Mouse (Mus musculus) thymus, postnatal 14 days (tissue): Measurements from ENCODE around the gene Ren1.
"Not testable (repeated sequence)": the region's sequence is repeated elsewhere in the genome, so short reads cannot be mapped to it uniquely, and the experiment has no call there.

ENCODE experiments used
- DNase-seq: peaks from one replicate; pipeline ENCODE4 v3.0.0; 2021

Ren1 gene

DNA sequence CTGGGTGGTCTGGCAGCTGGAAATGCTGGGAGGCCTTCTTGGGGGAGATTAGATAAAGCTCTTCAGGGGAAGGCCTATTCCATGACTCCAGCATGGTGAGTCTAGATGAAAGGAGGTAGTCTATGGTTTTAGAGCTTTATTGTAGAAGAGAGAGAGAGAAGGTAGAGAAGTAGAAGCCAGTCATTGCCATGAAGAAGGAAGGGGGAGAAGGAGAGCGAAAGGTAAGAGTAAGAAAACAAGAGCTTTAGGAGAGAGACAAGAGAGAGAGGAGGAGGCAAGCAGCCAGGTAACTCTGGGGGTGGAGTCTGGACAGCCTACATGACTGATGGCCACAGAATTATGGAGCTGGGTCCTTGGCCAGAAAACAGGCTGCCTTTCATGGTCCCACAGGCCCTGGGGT, at the start of gene Ren1:
TSS of gene Ren1 (plus strand) at position 301 of the 400 bp plus-strand sequence.
- DNase-seq, result no peak

- DNase-seq, result no peak
Measured at GRCm38 (mm10) chr1:133302540-133302939, 47.8 kb upstream of the Ren1 start.

GRCm38 (mm10) chr1:133306842-133307241, 43.5 kb upstream of the Ren1 start:
- peak; percentile 76 for DNase-seq

- peak; percentile 46 for DNase-seq
Measured at GRCm38 (mm10) chr1:133307318-133307717, 43.0 kb upstream of the Ren1 start.

GRCm38 (mm10) chr1:133309652-133310267, 40.5 kb upstream of the Ren1 start, which contains the start of gene Golt1a:
Gene Golt1a (plus strand): TSS chr1:133309800.
- DNase-seq, result peak; percentile 10

DNA sequence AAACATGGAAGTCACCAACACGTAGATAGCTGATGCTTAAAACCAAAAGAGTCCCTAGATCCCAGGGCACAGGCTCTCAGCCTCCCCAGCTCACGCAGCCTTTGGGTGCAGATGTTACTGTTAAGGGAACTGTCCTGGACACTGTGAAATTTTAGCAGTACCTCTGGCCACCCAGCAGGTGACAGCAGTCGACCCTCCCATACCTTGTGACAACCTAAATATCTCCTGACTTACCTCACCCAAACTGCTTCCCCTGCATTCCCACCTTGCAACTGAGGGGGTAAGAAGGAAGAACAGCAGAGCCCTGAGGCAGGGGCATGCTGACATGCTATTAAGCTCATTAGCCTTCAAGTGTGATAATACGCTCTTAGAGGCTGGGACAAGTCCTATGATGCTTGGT, 39.1 kb upstream of the Ren1 start:
- DNase-seq, result no peak

DNA sequence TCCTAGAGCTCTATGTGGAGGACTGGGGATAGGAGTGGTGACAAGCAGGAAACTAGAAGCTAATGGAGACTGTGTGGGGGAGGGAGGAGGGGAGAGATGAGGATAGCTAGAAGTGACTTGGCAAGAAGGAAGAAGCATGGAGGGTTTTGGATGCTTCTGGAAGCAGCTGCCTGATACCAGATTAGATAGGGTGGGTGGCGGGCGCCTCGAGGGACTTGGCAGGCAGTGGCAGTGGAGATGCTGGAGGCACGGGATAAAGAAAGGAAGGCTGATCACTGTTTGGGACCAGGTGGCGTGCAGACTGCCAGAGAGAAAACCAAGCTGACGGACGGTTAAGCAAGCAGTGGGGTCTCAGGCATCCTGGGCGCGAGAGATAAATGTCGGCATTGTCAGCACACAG, 38.4 kb upstream of the Ren1 start:
- no peak for DNase-seq

- peak; percentile 65 for DNase-seq
Measured at GRCm38 (mm10) chr1:133314364-133314763, 35.9 kb upstream of the Ren1 start.

GRCm38 (mm10) chr1:133315775-133316174, 34.5 kb upstream of the Ren1 start:
- no peak for DNase-seq

- DNase-seq, result no peak
Measured at GRCm38 (mm10) chr1:133316577-133316976, 33.7 kb upstream of the Ren1 start.

- DNase-seq, result no peak
Measured at GRCm38 (mm10) chr1:133317149-133317548, 33.2 kb upstream of the Ren1 start.

DNA sequence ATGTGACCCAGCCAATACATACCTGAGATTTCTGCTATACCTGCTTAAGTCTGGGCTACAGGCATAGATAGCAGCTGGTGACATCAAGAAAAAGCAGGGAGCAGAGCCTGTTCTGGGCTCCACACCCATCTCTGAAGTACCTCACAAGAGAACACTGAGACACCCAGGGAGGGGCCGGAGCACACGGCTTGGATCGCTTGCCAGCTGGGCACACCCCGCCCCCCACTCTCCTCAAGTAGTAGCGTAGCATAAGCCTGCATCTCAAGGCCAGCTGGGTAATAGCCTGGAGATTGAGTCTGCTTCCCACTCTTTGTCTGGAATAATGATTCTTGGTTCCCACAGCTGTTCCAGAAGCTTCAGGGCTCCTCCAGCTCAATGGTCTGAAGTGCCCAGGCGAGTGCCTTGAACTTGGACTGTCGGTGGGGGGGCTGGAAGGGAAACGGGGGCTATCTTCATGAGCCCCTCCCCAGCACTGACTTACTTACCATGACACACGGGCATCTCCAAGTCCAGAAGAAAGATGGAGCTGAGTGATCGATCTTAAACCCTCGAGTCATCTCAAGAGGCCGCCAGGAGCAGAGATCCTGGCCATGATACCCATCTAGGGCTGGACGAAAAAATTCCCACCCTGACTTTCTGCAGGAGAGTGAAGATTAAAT, 28.9 kb upstream of the Ren1 start, which contains the start of gene Kiss1:
TSS of gene Kiss1 (plus strand) at position 609 of the 659 bp plus-strand sequence.
- no peak for DNase-seq

GRCm38 (mm10) chr1:133323333-133323732, 27.0 kb upstream of the Ren1 start:
- DNase-seq, result no peak

GRCm38 (mm10) chr1:133325951-133326350, 24.4 kb upstream of the Ren1 start:
- no peak for DNase-seq

DNA sequence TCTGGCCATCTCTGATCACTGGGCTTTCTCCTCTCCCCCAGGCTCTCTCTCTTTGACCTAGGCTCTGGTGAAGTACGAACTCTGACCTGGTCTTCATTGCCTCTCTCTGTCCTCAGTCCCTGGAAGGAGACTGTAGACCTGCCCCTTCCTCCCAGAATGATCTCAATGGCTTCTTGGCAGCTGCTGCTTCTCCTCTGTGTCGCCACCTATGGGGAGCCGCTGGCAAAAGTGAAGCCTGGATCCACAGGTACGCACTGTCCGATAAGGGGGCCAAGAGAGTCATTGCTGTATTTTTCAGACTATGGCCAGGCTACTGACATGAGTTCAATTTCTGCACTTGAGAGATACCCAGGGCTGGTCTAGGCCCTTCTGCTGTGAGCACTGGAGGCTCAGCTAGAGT, 23.2 kb upstream of the Ren1 start:
- no peak for DNase-seq

DNA sequence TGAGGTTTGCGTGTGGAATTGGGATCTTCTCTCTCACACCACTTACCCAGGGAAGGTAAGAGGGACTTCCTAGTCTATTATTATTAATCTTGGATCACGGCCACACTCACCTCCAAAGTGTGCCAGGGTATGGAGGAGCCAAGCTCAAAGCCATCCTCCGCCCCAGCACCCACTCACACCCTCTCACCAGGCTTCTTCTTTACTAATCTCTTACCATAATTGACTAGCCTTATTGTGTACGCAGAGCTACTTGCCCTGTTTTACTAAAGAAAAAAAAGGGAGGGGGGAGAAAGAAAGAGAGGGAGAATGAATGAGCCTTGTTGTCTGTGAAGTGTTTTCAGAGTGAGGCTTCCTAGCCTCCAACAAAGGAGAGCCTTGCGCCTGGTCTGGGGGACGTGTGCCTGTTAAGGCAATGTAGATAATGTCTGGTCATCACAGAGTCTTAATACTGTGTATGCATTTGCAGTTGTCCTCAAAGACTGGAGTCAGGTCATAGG, 22.0 kb upstream of the Ren1 start:
- DNase-seq, result no peak

DNA sequence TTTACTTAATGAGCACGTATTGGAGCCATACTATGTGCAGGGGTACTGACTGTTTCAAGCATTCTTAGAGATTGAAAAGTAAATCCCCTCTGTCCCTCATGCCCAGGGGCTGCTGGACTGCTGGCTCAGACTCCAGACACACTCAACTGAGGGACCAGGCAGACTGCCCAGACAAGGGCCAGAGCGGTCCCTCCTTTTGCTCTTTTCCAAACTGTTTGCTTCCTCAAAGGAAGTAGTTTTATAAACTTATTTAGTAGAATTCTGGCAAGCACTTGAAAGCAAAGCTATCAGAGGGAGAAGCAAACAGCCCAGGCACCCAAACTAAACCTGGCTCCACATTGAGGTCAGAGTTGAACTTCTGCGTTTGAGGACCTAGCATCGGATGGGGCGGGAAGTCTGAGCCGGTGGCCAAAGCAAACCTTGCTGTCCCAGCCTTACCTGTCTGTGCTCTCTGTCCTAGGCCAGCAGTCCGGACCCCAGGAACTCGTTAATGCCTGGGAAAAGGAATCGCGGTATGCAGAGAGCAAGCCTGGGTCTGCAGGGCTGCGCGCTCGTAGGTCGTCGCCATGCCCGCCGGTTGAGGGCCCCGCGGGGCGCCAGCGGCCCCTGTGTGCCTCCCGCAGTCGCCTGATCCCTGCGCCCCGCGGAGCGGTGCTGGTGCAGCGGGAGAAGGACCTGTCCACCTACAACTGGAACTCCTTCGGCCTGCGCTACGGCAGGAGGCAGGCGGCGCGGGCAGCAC, 21.2 kb upstream of the Ren1 start:
- no peak for DNase-seq

- no peak for DNase-seq
Measured at GRCm38 (mm10) chr1:133329638-133329964, 20.7 kb upstream of the Ren1 start.

DNA sequence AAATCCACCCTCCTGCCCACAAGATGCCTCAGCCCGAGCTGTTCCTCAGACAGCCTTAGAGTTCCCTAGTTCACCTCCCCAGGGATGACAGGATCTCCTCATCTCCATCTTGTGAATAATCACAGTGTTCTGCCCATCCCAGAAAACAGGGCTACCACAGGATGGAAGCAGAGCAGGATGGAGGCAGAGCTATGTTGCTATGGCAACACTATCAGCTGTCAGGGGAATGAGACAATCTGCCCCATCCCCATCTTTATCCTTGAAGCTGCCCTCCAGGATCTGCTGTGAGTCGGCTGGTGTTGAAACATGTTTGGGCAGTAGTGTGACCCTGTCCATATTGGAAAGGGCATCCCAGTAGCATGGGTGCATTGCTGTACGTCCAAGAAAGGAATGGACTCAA, 19.2 kb upstream of the Ren1 start:
- no peak for DNase-seq

DNA sequence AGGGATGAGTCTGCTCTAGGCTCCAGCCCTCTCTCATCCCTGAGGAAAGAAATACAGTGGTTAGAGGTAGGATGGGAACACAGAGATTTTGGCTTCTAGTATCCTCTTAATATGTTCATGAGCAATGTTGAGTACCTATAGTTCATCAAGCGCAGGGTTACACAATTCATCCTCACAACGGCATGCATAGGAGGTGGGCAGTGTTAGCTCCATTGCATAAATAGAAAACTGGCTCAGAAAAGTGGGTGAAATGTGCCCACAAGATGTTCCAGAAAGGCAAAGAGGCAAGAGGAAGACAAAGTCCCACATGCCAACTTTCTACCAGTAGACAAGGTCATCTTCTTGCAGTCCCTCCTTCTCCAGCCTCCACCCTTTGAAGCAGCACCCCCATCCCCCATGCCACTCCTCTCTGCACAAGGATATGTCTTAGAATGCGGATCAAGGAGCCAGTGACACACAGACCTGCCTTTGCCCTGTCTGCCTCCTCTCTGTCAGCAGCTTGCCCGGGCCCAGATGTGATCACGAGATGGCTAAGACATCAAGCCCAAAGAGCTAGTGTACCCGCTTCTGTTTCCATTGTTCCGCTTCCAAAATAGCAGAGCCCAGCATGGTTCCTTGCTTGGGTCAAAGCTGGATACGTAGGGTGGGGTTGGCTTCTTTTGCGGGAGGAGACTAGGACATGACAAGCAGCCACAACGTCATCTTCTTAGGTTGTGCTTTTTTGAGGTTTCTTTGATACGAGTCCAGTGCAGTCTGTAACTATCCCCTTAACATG, 17.5 kb upstream of the Ren1 start:
- no peak for DNase-seq

DNA sequence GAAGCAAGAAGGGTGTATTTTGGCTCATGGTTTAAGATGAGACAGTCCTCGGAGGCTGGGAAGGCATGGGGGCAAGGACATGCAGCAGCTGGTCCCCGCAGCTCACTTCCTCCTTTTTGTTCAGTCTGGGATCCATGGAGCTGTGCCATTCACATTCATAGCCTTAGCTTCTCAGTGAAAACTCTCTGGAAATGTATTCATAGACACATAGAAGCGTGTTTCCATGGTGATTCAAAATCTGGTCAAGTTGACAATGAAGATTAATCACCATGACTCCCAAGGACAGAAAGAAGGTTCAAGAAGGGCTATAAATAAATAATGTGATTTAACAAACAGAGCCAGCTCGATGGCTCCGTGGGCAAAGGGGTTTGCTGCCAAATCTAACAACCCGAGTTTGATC, 16.4 kb upstream of the Ren1 start:
- DNase-seq, result no peak

GRCm38 (mm10) chr1:133340403-133340802, 9.9 kb upstream of the Ren1 start:
- not testable (repeated sequence) for DNase-seq

GRCm38 (mm10) chr1:133344357-133344756, 6.0 kb upstream of the Ren1 start:
- no peak for DNase-seq
